Mouse (Mus musculus): ENCODE results near the gene St3gal3.

The St3gal3 gene

GRCm38 (mm10) chr4:118049606-118050302 lies 85.0 kb downstream of the St3gal3 start:
- no peak for DNase-seq (ENCODE audit: low spot score)

DNA sequence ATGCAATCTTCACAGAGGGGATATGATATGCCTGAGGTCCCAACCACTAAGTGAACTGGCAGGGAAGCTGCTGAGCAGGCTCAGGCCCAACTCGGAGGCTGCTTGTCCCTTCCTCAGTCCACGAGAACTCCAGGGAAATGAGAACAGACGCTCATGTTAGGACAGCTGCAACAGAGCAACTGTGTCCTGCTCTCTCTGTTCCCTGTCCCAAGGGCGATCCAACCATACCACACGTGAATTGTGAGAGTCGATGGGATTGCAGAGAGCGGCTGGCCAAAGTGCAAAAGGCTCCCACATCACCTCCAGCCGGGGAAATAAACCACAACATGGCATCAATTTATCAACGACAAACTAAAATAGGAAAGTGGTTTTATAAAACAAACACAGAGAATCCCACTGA lies 90.2 kb downstream of the St3gal3 start:
- no peak for DNase-seq (ENCODE audit: low spot score)

DNA sequence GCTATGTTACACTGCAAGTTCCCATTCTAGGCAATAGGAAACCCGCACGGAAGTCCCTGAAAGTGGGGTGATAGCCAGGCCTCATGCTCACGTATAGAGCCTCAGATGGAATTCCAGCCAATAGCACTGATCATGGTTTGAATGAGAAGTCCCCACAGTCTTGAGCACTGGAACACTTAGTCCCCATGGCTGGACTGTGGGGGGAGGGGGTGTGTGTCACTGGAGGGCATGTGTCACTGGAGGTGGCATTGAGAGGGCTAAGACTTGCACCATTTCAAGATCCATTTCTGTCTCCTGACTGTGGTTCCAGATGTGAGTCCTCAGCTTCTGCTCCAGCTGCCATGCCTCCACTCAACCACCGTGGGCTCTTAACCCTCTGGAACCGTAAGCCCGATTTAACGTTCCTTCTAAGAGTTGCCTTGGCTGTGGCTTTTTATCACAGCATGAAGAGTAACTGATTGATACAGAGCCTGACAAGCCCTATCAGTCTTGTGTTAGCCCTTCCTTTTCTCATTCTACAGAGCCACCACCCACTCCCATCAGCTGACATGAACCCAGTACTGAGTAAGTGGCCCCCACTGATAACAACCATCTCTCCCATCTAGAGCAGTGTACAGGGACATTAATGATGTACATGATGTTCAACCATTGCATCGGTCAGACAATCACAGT lies 91.2 kb downstream of the St3gal3 start:
- DNase-seq (ENCODE audit: low spot score), result no peak

DNA sequence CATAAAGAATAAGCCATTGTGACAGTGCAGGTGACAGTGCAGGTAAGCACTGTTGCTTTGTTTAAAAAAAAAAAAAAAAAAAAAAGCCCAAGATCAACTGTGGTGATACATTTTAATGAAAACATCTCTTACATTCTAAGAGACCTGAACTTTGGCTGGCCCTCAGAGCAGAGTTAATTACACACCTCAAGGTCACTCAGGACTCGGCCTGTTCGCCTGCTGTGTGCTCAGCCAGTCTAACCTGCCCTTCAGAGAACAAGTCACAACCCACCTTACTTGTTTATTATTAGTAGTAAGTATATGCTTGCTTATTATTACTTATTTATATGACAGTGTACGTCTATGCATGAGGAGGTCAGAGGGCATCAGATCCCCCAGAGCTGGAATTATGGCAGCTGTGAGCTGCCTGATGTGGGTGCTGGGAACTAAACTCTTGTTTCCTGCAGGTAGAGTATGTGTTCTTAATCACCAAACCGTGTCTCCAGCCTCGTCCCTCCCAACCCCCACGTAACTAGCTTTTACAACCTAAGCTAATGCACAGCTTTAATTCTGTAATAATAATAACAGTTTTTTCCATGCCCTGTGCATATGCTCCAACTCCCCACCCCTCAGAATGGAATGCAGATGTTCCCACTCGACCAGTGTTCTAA lies 91.9 kb downstream of the St3gal3 start:
- DNase-seq (ENCODE audit: low spot score), result no peak

- no peak for DNase-seq (ENCODE audit: low spot score)
These were observed 93.6 kb downstream of the St3gal3 start for GRCm38 (mm10) chr4:118041145-118041544.

DNA sequence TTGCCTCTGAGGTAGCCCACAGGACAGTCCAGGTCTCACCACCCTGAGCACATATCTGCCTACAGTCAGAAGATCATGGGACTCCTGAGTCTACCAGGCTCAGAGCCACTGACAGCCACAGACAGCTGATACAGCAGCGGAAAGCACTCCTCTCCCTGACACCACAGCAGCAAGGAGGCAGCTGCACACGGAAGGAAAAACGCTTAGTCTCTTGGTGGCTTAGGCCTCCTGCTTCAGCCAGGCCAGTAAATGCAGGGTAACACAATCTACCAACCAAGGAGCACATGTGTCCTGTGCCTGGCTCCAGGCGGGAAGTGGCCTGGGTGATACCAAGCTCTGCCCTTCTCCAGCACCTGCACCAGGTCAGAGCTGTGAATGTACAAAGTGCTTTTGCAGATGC lies 94.1 kb downstream of the St3gal3 start:
- DNase-seq (ENCODE audit: low spot score), result no peak

DNA sequence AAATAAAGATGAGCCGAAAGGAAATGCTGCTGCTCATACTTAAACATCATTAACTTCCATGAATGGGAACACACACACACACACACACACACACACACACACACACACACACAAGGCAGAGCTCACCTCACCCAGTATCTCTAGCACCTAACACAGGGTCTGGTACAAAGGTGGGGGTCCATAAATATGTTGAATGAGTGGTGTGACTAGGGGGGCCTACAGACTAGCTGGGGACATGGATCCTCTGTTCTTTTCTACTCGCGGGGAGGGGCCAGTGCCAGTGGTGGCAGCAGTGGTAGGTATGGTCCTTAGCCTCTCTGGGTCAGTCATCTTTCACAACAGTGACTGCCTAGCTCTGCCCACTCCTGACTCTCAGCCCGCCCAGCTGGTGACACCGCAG lies 94.8 kb downstream of the St3gal3 start:
- no peak for DNase-seq (ENCODE audit: low spot score)

DNA sequence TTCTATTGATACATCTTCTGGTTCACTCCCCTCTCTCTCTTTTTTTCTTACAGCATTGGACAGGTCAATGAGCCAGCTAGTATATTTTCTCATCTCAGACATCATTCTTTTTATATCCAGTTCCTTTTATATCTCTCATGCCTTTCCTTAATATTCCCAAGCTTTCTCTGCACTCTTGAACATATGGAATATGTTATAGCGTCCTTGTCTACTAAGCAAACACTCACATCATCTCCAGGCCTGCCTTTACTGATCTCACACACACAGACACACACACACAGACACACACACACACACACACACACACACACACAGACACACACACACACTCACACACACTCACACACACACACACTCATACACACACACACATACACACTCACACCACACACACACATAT lies 96.7 kb downstream of the St3gal3 start:
- DNase-seq (ENCODE audit: low spot score), result no peak

- DNase-seq (ENCODE audit: low spot score), result no peak
These were observed 97.3 kb downstream of the St3gal3 start for GRCm38 (mm10) chr4:118037406-118037805.

DNA sequence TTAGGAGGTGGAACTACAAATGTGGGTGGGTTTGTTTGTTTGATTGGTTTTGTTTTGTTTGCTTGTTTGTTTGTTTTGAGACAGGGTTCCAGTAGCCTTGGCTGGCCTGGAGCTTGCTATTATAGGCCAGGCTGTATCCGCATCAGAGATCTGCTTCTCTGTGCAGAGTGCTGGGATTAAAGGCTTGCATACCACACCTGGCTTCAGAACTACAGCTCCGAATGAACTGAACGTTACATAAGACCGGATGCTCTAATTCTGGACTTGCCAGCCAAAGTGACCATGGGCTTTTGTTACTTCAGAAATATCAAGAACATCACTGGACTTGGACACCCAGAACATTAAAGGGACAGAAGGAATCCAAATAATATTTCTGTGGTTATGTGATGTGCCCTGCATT lies 98.2 kb downstream of the St3gal3 start:
- DNase-seq (ENCODE audit: low spot score), result no peak

GRCm38 (mm10) chr4:118035090-118035489 lies 99.6 kb downstream of the St3gal3 start:
- DNase-seq (ENCODE audit: low spot score), result no peak

DNA sequence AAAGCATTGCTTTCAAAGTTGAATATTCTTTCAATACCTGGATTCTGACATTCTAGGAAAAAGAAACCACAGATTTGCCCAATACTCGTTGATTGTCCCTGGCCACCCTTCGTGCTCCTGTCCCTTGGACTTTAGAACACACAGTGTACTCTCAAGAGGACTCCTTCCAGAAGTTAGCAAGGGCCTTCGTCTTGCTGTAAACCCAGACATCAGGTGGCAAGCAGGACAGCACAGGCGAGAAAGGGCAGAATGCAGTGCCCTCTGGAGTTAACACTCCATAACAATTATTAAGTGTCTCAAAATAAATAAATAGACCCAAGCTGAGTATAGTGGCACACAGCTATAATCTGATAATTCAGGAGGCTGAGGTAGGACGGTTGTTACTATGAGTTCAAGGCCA lies 101.7 kb downstream of the St3gal3 start:
- DNase-seq (ENCODE audit: low spot score), result no peak

GRCm38 (mm10) chr4:118031776-118032170 lies 102.9 kb downstream of the St3gal3 start:
- no peak for DNase-seq (ENCODE audit: low spot score)

- DNase-seq (ENCODE audit: low spot score), result no peak
These were observed 103.5 kb downstream of the St3gal3 start for GRCm38 (mm10) chr4:118031132-118031775.

DNA sequence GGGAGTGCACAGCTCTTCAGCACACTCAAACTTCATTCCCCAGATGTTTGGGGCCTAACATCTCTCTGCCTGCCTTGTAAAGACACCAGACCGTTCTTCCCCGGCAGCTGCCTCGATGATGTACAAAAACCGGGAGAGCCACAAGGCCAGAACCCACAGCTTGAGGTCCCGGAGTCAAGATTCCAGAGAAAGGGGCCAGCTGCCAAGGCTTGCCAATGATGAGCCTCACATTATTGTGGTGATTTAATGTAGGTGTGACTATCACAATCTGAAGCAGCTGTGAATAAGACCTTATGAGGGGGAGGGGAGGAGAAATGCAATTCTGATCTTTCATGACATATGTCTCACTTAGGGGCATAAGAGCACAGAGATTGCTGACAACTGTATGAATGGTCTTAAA lies 104.4 kb downstream of the St3gal3 start:
- no peak for DNase-seq (ENCODE audit: low spot score)

- DNase-seq (ENCODE audit: low spot score), result no peak
These were observed 104.8 kb downstream of the St3gal3 start for GRCm38 (mm10) chr4:118029892-118030291.

DNA sequence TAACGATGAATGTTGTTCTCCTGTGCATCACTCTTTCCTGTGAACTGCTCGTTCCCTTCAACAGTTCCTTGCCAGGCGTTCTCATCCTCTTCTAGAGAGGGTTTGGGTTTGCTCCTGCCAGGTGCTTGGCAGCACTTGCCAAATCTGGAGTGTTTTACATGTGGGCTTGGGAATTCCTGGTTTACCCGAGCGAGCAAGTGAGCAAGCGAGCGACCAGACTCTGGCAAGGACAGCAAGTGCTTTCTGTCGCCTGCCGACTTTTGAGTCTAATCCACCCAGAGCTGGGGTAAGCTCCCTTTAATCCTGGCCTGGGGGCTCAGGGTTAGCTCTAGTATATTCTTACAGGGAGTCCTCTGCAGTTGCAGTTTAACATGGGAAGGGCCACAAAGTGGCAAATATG lies 105.7 kb downstream of the St3gal3 start:
- DNase-seq (ENCODE audit: low spot score), result no peak

DNA sequence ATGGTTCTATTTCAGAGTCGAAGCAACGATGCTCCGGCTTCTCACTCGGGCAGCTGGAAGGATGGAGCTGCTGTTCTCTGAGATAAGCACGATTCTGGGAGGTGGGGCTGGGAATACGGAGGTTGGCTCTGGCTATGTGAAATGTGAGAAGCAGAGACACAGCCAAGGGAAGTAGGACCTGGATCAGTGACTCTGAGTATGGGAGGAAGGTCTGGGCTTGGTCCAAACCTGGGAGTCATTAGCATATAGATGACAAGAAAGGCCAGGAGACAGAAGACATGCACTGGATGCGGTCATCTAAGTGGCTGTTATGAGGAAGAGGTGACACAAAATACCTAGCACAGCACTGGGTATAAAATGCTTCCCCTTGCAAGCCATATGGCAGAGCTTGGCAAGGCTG lies 108.8 kb downstream of the St3gal3 start:
- DNase-seq (ENCODE audit: low spot score), result no peak

GRCm38 (mm10) chr4:118025381-118025780 lies 109.3 kb downstream of the St3gal3 start:
- DNase-seq (ENCODE audit: low spot score), result peak; percentile 28

GRCm38 (mm10) chr4:118022811-118023210 lies 111.9 kb downstream of the St3gal3 start:
- peak; percentile 23 for DNase-seq (ENCODE audit: low spot score)

- peak; percentile 25 for DNase-seq (ENCODE audit: low spot score)
These were observed 112.3 kb downstream of the St3gal3 start for GRCm38 (mm10) chr4:118022406-118022805.

DNA sequence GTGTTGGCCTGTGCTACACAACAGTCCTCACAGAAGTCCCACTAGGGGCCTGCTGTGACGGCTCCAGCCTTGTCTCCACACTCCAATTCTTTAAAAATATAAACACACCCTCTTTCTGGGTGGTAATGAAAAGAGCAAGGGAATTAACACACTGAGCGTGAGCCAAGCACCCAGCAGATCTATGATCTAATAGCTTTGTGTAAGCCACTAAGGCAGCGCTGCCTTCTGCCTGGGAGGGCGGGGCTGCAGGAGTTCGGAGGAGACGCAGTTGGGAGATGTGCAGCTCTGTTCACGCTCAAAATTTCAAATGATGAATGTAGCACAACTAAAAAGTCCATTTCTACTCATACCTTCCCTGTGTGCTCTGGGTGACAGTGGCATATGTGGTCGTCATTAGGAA lies 115.1 kb downstream of the St3gal3 start:
- peak; percentile 35 for DNase-seq (ENCODE audit: low spot score)

GRCm38 (mm10) chr4:118019218-118019617 lies 115.5 kb downstream of the St3gal3 start:
- DNase-seq (ENCODE audit: low spot score), result peak; percentile 34
